Mouse (Mus musculus) gastrocnemius, adult 18-20 months (tissue): Measurements from ENCODE around the gene Wdr35. TPM values are rescaled to one million over a fixed set of nuclear protein-coding genes. Genes with fewer than 3 reads are reported as not detected.

Source experiments
- DNase-seq: peaks from one replicate; pipeline ENCODE4 v3.0.0; 2021; ENCODE audit warnings: low spot score
- total RNA-seq, 2 experiments: library from RNA; stranded (reverse); gene quantifications; 2 replicates each; pipeline ENCODE4 v1.2.3; 2021

Wdr35 gene
- total RNA-seq, 2 experiments from 2014 or later: 9.7 to 10.0 TPM

- no peak for DNase-seq
These were observed 74.4 kb downstream of the Wdr35 start for GRCm38 (mm10) chr12:9048090-9048489.

- DNase-seq: no peak
These were observed 77.1 kb downstream of the Wdr35 start for GRCm38 (mm10) chr12:9050824-9051223.

GRCm38 (mm10) chr12:9052075-9052829 lies 78.6 kb downstream of the Wdr35 start:
- peak; percentile 83 for DNase-seq

- DNase-seq: no peak
These were observed 79.7 kb downstream of the Wdr35 start for GRCm38 (mm10) chr12:9053345-9053744.

- no peak for DNase-seq
These were observed 80.3 kb downstream of the Wdr35 start for GRCm38 (mm10) chr12:9054012-9054411.

- no peak for DNase-seq
These were observed 81.6 kb downstream of the Wdr35 start for GRCm38 (mm10) chr12:9055269-9055668.

- DNase-seq: peak; percentile 20
These were observed 85.8 kb downstream of the Wdr35 start for GRCm38 (mm10) chr12:9059502-9059901.

GRCm38 (mm10) chr12:9059965-9060364 lies 86.3 kb downstream of the Wdr35 start:
- DNase-seq: no peak

- no peak for DNase-seq
These were observed 89.9 kb downstream of the Wdr35 start for GRCm38 (mm10) chr12:9063611-9064010.

- no peak for DNase-seq
These were observed 97.4 kb downstream of the Wdr35 start for GRCm38 (mm10) chr12:9071058-9071457.

- no peak for DNase-seq
These were observed 97.8 kb downstream of the Wdr35 start for GRCm38 (mm10) chr12:9071493-9071892.

GRCm38 (mm10) chr12:9077554-9078125 lies 103.9 kb downstream of the Wdr35 start:
- DNase-seq: no peak

Other genes with a start within 250 kb of the Wdr35 start
- gene Sdc1, start 202.6 kb upstream of the Wdr35 start, total RNA-seq: 1 to 10 TPM; 2.2 to 3.1 TPM
- gene Laptm4a, start 52.2 kb upstream of the Wdr35 start, total RNA-seq: 100 to 1,000 TPM; 235 to 244 TPM
- gene Matn3, start 26.0 kb upstream of the Wdr35 start, total RNA-seq: not detected
- 10 to 100 TPM; 25.8 to 27.7 TPM for gene Ttc32, start 56.1 kb downstream of the Wdr35 start, total RNA-seq